In the genomic region with DNA sequence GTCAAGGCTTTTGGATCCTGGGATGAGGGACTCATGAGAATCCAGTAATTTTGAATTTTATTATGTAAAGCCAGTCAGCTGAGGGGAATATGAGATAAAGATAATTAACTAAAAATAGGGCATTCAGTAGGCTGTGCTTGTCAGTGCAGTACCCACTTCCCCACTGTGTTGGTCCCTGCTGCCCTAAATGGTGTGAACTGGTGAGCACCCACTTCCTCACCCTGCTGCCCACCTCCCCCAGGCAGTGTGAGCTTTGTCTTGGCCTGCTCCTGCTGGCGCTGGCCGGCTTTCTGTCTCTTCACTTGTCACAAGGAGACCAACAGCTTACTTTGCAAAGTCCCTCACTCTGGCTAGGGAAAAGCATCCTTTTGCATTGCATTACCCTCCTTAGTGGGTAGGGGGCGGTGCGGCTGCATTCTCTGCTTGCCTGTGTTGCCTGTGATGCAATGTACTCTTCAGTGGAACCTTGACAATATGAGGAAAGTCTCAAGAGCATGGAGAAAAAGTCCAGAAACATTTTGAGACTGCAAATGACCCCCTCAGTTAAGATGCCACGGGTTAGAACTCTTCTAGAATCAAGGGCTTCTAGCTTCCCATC, we compare ENCODE assay signal across 11 mouse cellular contexts. TPM values are rescaled to one million over a fixed set of nuclear protein-coding genes. Genes with fewer than 3 reads are reported as not detected.
DNase-seq lines count a peak whose midpoint lies in the region; ATAC-seq and TF ChIP-seq lines count a peak whose summit lies in the region.
"Had no signal": no experiment of that assay in that cellular context is flagged by ENCODE, and none has a peak within 500 bp of the region (broad histone marks: within the 10 kb centered on the region; RNA-seq: fewer than 3 reads in every experiment).

No protein-coding gene starts in this region.

- 19% methylated on average over 5 of the region's 5 CpGs for WGBS in hindbrain, postnatal 0 days
- 18% methylated on average over 5 of the region's 5 CpGs for WGBS in hindbrain, embryonic 14.5 days

- H3K27me3 ChIP-seq in hindbrain, postnatal 0 days (ENCODE audit: insufficient read depth, low read length), result 0 out of 2 replicates have a peak, but pooled peaks cover 1% of the 10 kb centered on the region
- 0 out of 2 replicates have a peak, but pooled peaks cover 18% of the 10 kb centered on the region for H3K27me3 ChIP-seq in hindbrain, embryonic 14.5 days (ENCODE audit: control insufficient read depth, insufficient read depth, low read length)

- TF ChIP-seq CTCF in hindbrain, postnatal 0 days (IDR thresholded peaks at IDR 0.05; ENCODE audit: low read depth), result peak; percentile 41

- no peak overlapping the region for H3K9ac ChIP-seq in hindbrain, postnatal 0 days (replicated peaks; ENCODE audit: low read length)
- no peak overlapping the region for H3K9ac ChIP-seq in hindbrain, embryonic 14.5 days
- H3K9ac ChIP-seq: embryonic facial prominence, embryonic 15.5 days had no signal

- no peaks in the 10 kb centered on the region for H3K9me3 ChIP-seq in hindbrain, postnatal 0 days (ENCODE audit: low read length)
- H3K9me3 ChIP-seq in hindbrain, embryonic 14.5 days (ENCODE audit: control insufficient read depth, low read length), result no peaks in the 10 kb centered on the region
- H3K9me3 ChIP-seq: embryonic facial prominence, embryonic 15.5 days had no signal

- H3K4me1 ChIP-seq in hindbrain, postnatal 0 days (ENCODE audit: insufficient read depth, low read length), result no peaks in the 10 kb centered on the region
- H3K4me1 ChIP-seq in hindbrain, embryonic 14.5 days (replicated peaks; ENCODE audit: control insufficient read depth, insufficient read depth, low read length), result no peaks in the 10 kb centered on the region
- H3K4me1 ChIP-seq: embryonic facial prominence, embryonic 15.5 days had no signal

- H3K27ac ChIP-seq in hindbrain, postnatal 0 days, result no peak overlapping the region
- H3K27ac ChIP-seq in hindbrain, embryonic 14.5 days, result no peak overlapping the region
- H3K27ac ChIP-seq: embryonic facial prominence, embryonic 15.5 days had no signal

- no peaks in the 10 kb centered on the region for H3K36me3 ChIP-seq in hindbrain, postnatal 0 days (ENCODE audit: insufficient read depth, low read length)
- no peaks in the 10 kb centered on the region for H3K36me3 ChIP-seq in hindbrain, embryonic 14.5 days (replicated peaks; ENCODE audit: control insufficient read depth, insufficient read depth)
- H3K36me3 ChIP-seq: embryonic facial prominence, embryonic 15.5 days had no signal

- no peak overlapping the region for H3K4me2 ChIP-seq in hindbrain, postnatal 0 days (ENCODE audit: low read depth, low read length)
- H3K4me2 ChIP-seq in hindbrain, embryonic 14.5 days (replicated peaks), result no peak overlapping the region
- H3K4me2 ChIP-seq: embryonic facial prominence, embryonic 15.5 days had no signal

- DNase-seq in hindbrain, postnatal 0 days (ENCODE audit: low spot score), result no peak
- no peak for DNase-seq in hindbrain, embryonic 14.5 days (ENCODE audit: low spot score)
- DNase-seq in right cerebral cortex, postnatal 4 days, result peak; percentile 22
- DNase-seq in right cerebral cortex, adult 2 months (ENCODE audit: low spot score in 2 of 2), result no peak
- peak; percentile 68 for DNase-seq in embryo, embryonic 10 days (ENCODE audit: low spot score)
- peak; percentile 27 for DNase-seq in retina, postnatal 1 day
- no peak for DNase-seq in cerebellum, adult 9-10 months
- DNase-seq in gastrocnemius, postnatal 10 days, result no peak

- no peak for ATAC-seq in hindbrain, postnatal 0 days
- no peak for ATAC-seq in hindbrain, embryonic 14.5 days (ENCODE audit: low FRiP score)
- ATAC-seq: activated CD4-positive, CD25-positive, alpha-beta regulatory T cell, adult 4 months had no signal

- no peak overlapping the region for H3K4me3 ChIP-seq in hindbrain, postnatal 0 days (ENCODE audit: low read length)
- no peak overlapping the region for H3K4me3 ChIP-seq in hindbrain, embryonic 14.5 days (replicated peaks; ENCODE audit: low read length)
- H3K4me3 ChIP-seq: embryonic facial prominence, embryonic 15.5 days; myocyte had no signal

RNA-seq across cellular contexts. Expression of a gene that starts 12.7 kb away (rescaled TPM):
- not detected in 2 replicates for total RNA-seq in hindbrain, postnatal 0 days (2014; rRNA removed)
- 0.20 and 0.21 TPM in 2 replicates for polyA plus RNA-seq in hindbrain, postnatal 0 days (2015; fragmentation: Nextera tagmentation; extraction: Ambion mirVana)
- 0.35 TPM in 1 of 2 replicates, not detected in the other for polyA plus RNA-seq in hindbrain, embryonic 14.5 days (2014; fragmentation: Nextera tagmentation; extraction: Ambion mirVana)
- total RNA-seq in gastrocnemius, postnatal 10 days (2021), result under 1 TPM; 0.27 to 0.59 TPM
- polyA plus RNA-seq: activated CD4-positive, CD25-positive, alpha-beta regulatory T cell, adult 4 months; myocyte had no signal

Comparison
In these comparisons a context has a peak if more than half of its experiments do, and no peak if none do; other contexts are left out.
1. DNase-seq: peak in right cerebral cortex, postnatal 4 days (single experiment), embryo, embryonic 10 days (single experiment) and retina, postnatal 1 day (single experiment); none in hindbrain, postnatal 0 days (single experiment), hindbrain, embryonic 14.5 days (single experiment), right cerebral cortex, adult 2 months (0 of 2), cerebellum, adult 9-10 months (single experiment) and gastrocnemius, postnatal 10 days (single experiment).